Mouse (Mus musculus) forebrain, postnatal 0 days (tissue): ENCODE data around the gene Arid5b. TPM values are rescaled to one million over a fixed set of nuclear protein-coding genes. Genes with fewer than 3 reads are reported as not detected.

Experiments
- ATAC-seq: fragments of 200-750 bp; cut with Nextera tagmentation; 2 replicates; pipeline ENCODE4 v1.8.0; 2017; ENCODE audit warnings: mild to moderate bottlenecking, moderate library complexity
- DNase-seq: peaks from one replicate; pipeline ENCODE4 v3.0.0-alpha.2; 2015
- H3K27ac ChIP-seq: fragments of 300-500 bp; sonication (generic); 2 replicates; pipeline ENCODE4 v1.5.1; 2014; ENCODE audit warnings: low read depth, mild to moderate bottlenecking, antibody characterized with exemption, low read length, moderate library complexity, mixed read lengths
- H3K27me3 ChIP-seq: fragments of 300-500 bp; sonication (generic); 2 replicates; pipeline ENCODE4 v1.6.1; 2014; ENCODE audit warnings: mild to moderate bottlenecking, low read length, mixed read lengths; ENCODE audit not compliant: insufficient read depth
- H3K36me3 ChIP-seq: fragments of 300-500 bp; sonication (generic); 2 replicates; pipeline ENCODE4 v1.6.1; 2014; ENCODE audit warnings: mild to moderate bottlenecking, moderate library complexity; ENCODE audit not compliant: insufficient read depth
- H3K4me1 ChIP-seq: fragments of 300-500 bp; sonication (generic); 2 replicates; pipeline ENCODE4 v1.6.1; 2014; ENCODE audit warnings: antibody characterized with exemption; ENCODE audit not compliant: insufficient read depth
- H3K4me2 ChIP-seq: fragments of 300-500 bp; sonication (generic); 2 replicates; pipeline ENCODE4 v1.6.1; 2014; ENCODE audit warnings: low read depth, mild to moderate bottlenecking, moderate library complexity
- H3K4me3 ChIP-seq: fragments of 300-500 bp; sonication (generic); 2 replicates; pipeline ENCODE4 v1.5.1; 2014; ENCODE audit warnings: low read depth, low read length, mixed read lengths
- H3K9ac ChIP-seq: fragments of 300-500 bp; sonication (generic); 2 replicates; pipeline ENCODE4 v1.6.1; 2014; ENCODE audit warnings: mild to moderate bottlenecking
- H3K9me3 ChIP-seq: fragments of 300-500 bp; sonication (generic); 2 replicates; pipeline ENCODE4 v1.6.1; 2016; ENCODE audit warnings: low read length
- CTCF ChIP-seq: sonication (generic); IDR thresholded peaks from 2 replicates; pipeline ENCODE4 v1.5.1; 2016; ENCODE audit warnings: antibody characterized with exemption, control low read depth, low read depth
- WGBS: fragments of 180-500 bp; shearing (Covaris S2); extraction: QIAGEN DNeasy Blood & Tissue Kit; methylation state at CpG from one replicate; pipeline ENCODE4 v1.1.7; 2014; 5-methylcytosine and 5-hydroxymethylcytosine counted together
- polyA plus RNA-seq: library from polyadenylated mRNA; unstranded; fragments of >200 nt; fragmentation: Nextera tagmentation; extraction: Ambion mirVana; gene quantifications from 2 replicates; pipeline ENCODE4 v1.2.1, GENCODE M21; 2015
- total RNA-seq: library from RNA; depleted of rRNA; stranded (reverse); fragments of >200 nt; gene quantifications from 2 replicates; pipeline ENCODE4 v1.2.3, GENCODE M21; 2014

Gene Arid5b
- total and polyA plus RNA-seq, 2 experiments from 2014 or later: 14.3 to 14.5 TPM

DNA sequence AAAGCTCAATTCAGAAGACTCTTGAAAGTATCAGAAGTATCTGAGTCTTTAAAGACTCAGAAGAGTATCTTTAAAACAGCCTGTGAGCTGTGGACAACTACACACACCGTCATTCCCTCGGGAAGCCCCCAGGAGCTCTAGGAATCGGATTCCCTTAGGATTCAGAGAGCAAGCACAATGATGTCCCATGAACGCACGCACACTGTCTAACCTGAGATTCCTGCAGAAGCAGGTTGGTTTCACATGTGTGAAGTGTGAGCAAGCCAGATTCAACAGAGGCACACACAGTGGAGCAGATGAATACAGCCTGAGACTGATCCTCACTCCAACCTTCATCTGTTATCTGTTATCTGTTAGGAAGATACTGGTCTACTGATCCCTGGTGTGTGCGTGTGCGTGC lies 97.8 kb downstream of the Arid5b start:
- Histone ChIP-seq H3K27ac (no peak overlapping the region), H3K4me3 (no peak overlapping the region), H3K9ac (no peak overlapping the region), H3K4me1 (no peaks in the 10 kb centered on the region), H3K9me3 (no peaks in the 10 kb centered on the region), H3K27me3 (no peaks in the 10 kb centered on the region), H3K36me3 (no peaks in the 10 kb centered on the region), H3K4me2 (no peak overlapping the region)
- ATAC-seq (no peak), DNase-seq (no peak)
- WGBS: 94% methylated on average over 7 of the region's 7 CpGs
- TF ChIP-seq CTCF: no peak

DNA sequence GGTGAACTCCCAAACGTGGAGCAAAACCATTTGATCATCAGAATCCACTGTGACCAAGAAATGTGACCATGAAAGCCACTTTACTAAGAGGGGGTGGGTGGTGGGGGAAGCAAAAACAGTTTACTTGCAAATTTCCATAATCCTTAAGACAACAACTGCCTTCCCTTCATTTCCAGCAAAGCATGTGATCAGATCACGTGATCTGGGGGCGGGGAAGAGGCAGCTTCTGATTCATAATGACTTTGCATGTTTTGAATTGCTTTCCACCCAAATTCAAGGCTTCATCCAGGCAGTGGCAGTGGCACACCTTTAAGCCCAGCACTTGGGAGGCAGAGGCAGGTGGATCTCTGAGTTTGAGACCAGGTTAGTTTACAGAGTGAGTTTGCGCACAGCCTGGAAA lies 98.4 kb downstream of the Arid5b start:
- DNase-seq (no peak), ATAC-seq (no peak)
- Histone ChIP-seq H3K27ac (no peak overlapping the region), H3K4me3 (no peak overlapping the region), H3K27me3 (no peaks in the 10 kb centered on the region), H3K36me3 (no peaks in the 10 kb centered on the region), H3K9ac (no peak overlapping the region), H3K9me3 (no peaks in the 10 kb centered on the region), H3K4me2 (no peak overlapping the region), H3K4me1 (no peaks in the 10 kb centered on the region)
- WGBS: 74% methylated on average over 4 of the region's 4 CpGs
- no peak for TF ChIP-seq CTCF

DNA sequence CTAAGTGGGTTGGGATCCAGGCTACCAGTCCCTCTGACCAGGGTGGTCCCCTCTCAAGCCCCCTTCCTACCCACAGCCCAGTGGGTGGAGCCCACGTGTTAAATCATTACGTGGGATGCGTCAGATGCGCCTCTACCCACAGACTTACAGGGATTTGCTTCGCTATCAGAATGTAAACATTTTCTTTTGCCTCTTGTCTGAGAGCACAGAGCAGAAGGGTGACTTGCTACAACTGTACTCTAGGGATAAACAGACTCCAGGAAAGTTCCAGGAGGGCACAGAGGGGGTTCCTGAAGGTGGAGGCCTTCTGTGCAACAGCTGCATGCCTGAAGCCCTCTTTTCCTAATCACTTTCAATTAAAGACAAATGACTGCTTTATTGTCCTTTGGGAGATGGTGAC lies 98.8 kb downstream of the Arid5b start:
- ATAC-seq: no peak
- Histone ChIP-seq H3K27ac (no peak overlapping the region), H3K4me2 (no peak overlapping the region), H3K9ac (no peak overlapping the region), H3K4me1 (no peaks in the 10 kb centered on the region), H3K27me3 (no peaks in the 10 kb centered on the region), H3K9me3 (no peaks in the 10 kb centered on the region), H3K4me3 (no peak overlapping the region), H3K36me3 (no peaks in the 10 kb centered on the region)
- 66% methylated on average over 5 of the region's 5 CpGs for WGBS
- TF ChIP-seq CTCF: no peak
- no peak for DNase-seq

DNA sequence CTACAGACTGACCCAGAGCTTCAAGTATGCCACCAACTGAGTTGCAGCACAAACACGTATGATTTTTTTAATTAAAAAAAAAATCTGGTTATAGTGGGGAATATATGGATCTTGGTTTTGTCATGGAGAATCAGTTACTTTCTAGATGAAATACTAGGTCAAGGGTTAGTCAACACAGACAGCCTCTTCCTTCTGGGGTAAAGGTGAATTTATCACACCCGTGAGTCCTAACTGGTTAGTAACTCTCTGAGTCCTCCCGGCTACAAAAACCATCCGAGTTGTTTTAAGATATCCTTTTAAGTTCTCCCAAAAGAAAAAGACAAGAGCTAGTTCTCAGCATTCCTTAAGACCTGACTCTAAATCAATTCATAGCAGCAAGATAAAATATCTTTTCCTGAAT lies 99.2 kb downstream of the Arid5b start:
- ATAC-seq (no peak), DNase-seq (no peak)
- H3K4me2 ChIP-seq: no peak overlapping the region
- no peaks in the 10 kb centered on the region for H3K36me3 ChIP-seq
- no peak overlapping the region for H3K27ac ChIP-seq
- H3K27me3 ChIP-seq: no peaks in the 10 kb centered on the region
- no peaks in the 10 kb centered on the region for H3K4me1 ChIP-seq
- no peak overlapping the region for H3K9ac ChIP-seq
- H3K4me3 ChIP-seq: no peak overlapping the region
- no peaks in the 10 kb centered on the region for H3K9me3 ChIP-seq
- no peak for TF ChIP-seq CTCF
- whole genome bisulfite sequencing: 86% methylated on average over 4 of the region's 4 CpGs

DNA sequence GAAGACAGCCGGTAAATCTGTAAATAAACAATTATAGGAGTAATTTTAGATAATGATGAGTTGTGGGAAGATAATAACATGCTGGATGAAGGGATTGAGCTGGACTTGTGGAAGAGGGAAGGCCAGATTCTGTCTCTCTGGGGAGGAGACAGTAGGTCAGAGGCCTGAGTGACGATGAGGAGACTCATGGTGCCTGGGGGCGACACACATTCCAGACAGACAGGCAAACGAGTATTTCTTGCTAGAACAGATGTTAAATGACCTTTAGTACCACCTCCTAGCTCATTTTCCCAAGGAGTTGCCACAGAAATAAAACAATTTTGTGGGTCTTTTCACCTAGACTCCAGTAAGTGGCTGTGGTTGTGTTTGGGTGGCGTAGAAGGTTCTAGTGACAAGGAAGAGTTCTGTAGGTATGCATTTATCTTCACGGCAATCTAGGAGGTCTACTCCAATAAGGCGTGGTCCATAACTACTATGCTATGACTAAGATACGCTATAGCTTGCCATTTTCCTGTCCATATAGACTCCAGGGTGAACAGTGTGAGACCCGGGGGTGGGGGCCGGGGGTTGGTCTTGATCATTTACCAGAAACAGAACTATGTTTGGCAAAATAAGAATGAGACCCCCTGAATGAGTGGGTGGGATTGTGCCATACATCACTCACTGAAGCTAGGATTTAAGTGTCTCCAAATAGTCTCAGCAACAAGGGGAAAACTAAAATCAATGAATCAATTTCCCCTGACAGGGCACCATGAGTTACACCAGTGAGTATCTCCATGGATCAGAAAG lies 100.6 kb downstream of the Arid5b start:
- 85% methylated on average over 10 of the region's 10 CpGs for WGBS
- ATAC-seq: no peak
- H3K27me3 ChIP-seq: no peaks in the 10 kb centered on the region

DNA sequence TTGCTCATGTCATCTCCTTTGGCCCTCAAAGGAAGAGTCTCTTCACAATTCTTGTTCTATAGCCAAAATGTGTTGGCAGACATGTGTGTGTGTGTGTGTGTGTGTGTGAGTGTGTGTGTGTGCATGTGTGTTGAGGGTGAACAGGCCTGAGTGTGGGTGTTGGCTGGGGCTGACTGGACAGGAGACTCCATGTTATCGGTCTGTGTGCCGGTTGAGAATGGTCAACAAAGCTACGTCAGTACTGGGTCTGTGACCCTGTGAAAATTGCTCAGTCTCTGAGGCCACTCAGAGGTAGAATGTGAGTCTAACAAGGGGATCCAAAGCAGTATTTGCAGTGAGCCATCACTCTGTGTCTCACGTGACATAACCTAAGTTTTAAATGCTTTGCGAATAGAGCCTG lies 102.7 kb downstream of the Arid5b start:
- no peak for TF ChIP-seq CTCF
- H3K27me3 ChIP-seq: no peaks in the 10 kb centered on the region
- H3K4me2 ChIP-seq: no peak overlapping the region
- H3K9ac ChIP-seq: no peak overlapping the region
- ATAC-seq: no peak
- no peaks in the 10 kb centered on the region for H3K36me3 ChIP-seq
- WGBS: 94% methylated on average over 5 of the region's 5 CpGs
- H3K27ac ChIP-seq: no peak overlapping the region
- H3K9me3 ChIP-seq: no peaks in the 10 kb centered on the region
- H3K4me3 ChIP-seq: no peak overlapping the region
- H3K4me1 ChIP-seq: no peaks in the 10 kb centered on the region
- DNase-seq: no peak

More for the DNA sequence above, 100.6 kb downstream of the Arid5b start:
- Histone ChIP-seq H3K4me1 (no peaks in the 10 kb centered on the region), H3K9me3 (no peaks in the 10 kb centered on the region), H3K4me3 (no peak overlapping the region), H3K4me2 (no peak overlapping the region), H3K9ac (no peak overlapping the region), H3K27ac (no peak overlapping the region), H3K36me3 (no peaks in the 10 kb centered on the region)
- no peak for DNase-seq
- no peak for TF ChIP-seq CTCF

DNA sequence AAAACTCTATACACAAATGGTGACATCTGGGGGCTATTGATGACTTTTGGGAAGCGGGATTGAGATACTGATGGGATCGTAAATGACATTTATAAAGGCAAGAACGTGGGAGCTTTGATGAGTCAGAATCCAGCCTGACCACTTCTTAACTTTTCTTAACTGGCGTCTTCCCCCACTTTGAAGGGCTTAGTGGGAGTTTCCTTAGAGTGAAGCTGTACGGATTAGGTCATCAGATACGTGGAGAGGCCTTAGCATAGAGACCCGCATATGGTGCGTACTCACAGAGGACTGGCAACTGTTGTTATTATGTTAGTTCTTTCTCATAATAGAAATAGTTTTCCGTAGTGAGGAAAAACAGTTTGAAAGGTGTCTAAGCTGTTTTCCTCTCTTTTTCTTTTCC lies 104.9 kb downstream of the Arid5b start:
- Histone ChIP-seq H3K36me3 (no peaks in the 10 kb centered on the region), H3K9ac (no peak overlapping the region), H3K9me3 (no peaks in the 10 kb centered on the region), H3K4me2 (no peak overlapping the region), H3K4me1 (0 out of 2 replicates have a peak, but pooled peaks cover 3% of the 10 kb centered on the region), H3K27me3 (no peaks in the 10 kb centered on the region), H3K27ac (no peak overlapping the region), H3K4me3 (no peak overlapping the region)
- no peak for DNase-seq
- 92% methylated on average over 9 of the region's 9 CpGs for WGBS
- no peak for TF ChIP-seq CTCF
- no peak for ATAC-seq
